Mouse (Mus musculus) kidney, embryonic 14.5 days (tissue): ENCODE data around the gene Plxna2. TPM values are rescaled to one million over a fixed set of nuclear protein-coding genes. Genes with fewer than 3 reads are reported as not detected.

ENCODE experiments used
- ATAC-seq: fragments of 200-750 bp; cut with Nextera tagmentation; 2 replicates; pipeline ENCODE4 v1.8.0; 2017; ENCODE audit warnings: moderate number of reproducible peaks, mild to moderate bottlenecking, moderate TSS enrichment, moderate library complexity; ENCODE audit not compliant: low FRiP score, low TSS enrichment
- H3K27ac ChIP-seq: fragments of 300-500 bp; sonication (generic); 2 replicates; pipeline ENCODE4 v1.5.1; 2014; ENCODE audit warnings: low read depth, mild to moderate bottlenecking, low read length, moderate library complexity, mixed read lengths
- H3K27me3 ChIP-seq: fragments of 300-500 bp; sonication (generic); 2 replicates; pipeline ENCODE4 v1.6.1; 2014; ENCODE audit warnings: mild to moderate bottlenecking, low read length; ENCODE audit not compliant: control insufficient read depth, insufficient read depth
- H3K36me3 ChIP-seq: fragments of 300-500 bp; sonication (generic); 2 replicates; pipeline ENCODE4 v1.6.1; 2014; ENCODE audit warnings: low read length, mixed read lengths; ENCODE audit not compliant: control insufficient read depth, insufficient read depth
- H3K4me1 ChIP-seq: fragments of 300-500 bp; sonication (generic); 2 replicates; pipeline ENCODE4 v1.6.1; 2014; ENCODE audit warnings: low read length, mixed read lengths; ENCODE audit not compliant: control insufficient read depth, insufficient read depth
- H3K4me2 ChIP-seq: fragments of 300-500 bp; sonication (generic); replicated peaks from 2 replicates; pipeline ENCODE4 v1.6.1; 2014; ENCODE audit warnings: low read depth, mild to moderate bottlenecking, low read length
- H3K4me3 ChIP-seq: fragments of 300-500 bp; sonication (generic); 2 replicates; pipeline ENCODE4 v1.5.1; 2014; ENCODE audit warnings: mild to moderate bottlenecking, low read length
- H3K9ac ChIP-seq: fragments of 300-500 bp; sonication (generic); 2 replicates; pipeline ENCODE4 v1.6.1; 2014; ENCODE audit warnings: low read depth, mild to moderate bottlenecking, low read length, moderate library complexity
- H3K9me3 ChIP-seq: fragments of 300-500 bp; sonication (generic); 2 replicates; pipeline ENCODE4 v1.6.1; 2016; ENCODE audit warnings: low read length; ENCODE audit not compliant: control insufficient read depth
- WGBS: fragments of 180-500 bp; shearing (Covaris S2); extraction: QIAGEN DNeasy Blood & Tissue Kit; methylation state at CpG from one replicate; pipeline ENCODE4 v1.1.7; 2014; 5-methylcytosine and 5-hydroxymethylcytosine counted together
- polyA plus RNA-seq: library from polyadenylated mRNA; unstranded; fragments of >200 nt; fragmentation: Nextera tagmentation; extraction: Ambion mirVana; gene quantifications from 2 replicates; pipeline ENCODE4 v1.2.1, GENCODE M21; 2014

Plxna2 gene
- polyA plus RNA-seq, 1 experiment from 2014 or later = 7.4 TPM

- no peaks in the 10 kb centered on the region for H3K27me3 ChIP-seq
- H3K9ac ChIP-seq = no peak overlapping the region
- H3K4me2 ChIP-seq = no peak overlapping the region
- no peaks in the 10 kb centered on the region for H3K9me3 ChIP-seq
- no peak overlapping the region for H3K4me3 ChIP-seq
- no peak overlapping the region for H3K27ac ChIP-seq
- H3K4me1 ChIP-seq = no peaks in the 10 kb centered on the region
- ATAC-seq = no peak
- H3K36me3 ChIP-seq = no peaks in the 10 kb centered on the region
- WGBS = 91% methylated on average over 2 of the region's 2 CpGs
Measured at GRCm38 (mm10) chr1:194734836-194735235, 116.8 kb downstream of the Plxna2 start.

GRCm38 (mm10) chr1:194739894-194740293 is 121.9 kb downstream of the Plxna2 start:
- H3K36me3 ChIP-seq = no peaks in the 10 kb centered on the region
- no peak overlapping the region for H3K9ac ChIP-seq
- no peaks in the 10 kb centered on the region for H3K9me3 ChIP-seq
- no peak overlapping the region for H3K4me3 ChIP-seq
- no peak for ATAC-seq
- no peak overlapping the region for H3K4me2 ChIP-seq
- H3K4me1 ChIP-seq = no peaks in the 10 kb centered on the region
- H3K27me3 ChIP-seq = no peaks in the 10 kb centered on the region
- H3K27ac ChIP-seq = no peak overlapping the region

- Histone ChIP-seq H3K4me1 (no peaks in the 10 kb centered on the region), H3K9me3 (no peaks in the 10 kb centered on the region), H3K27ac (no peak overlapping the region), H3K4me3 (no peak overlapping the region), H3K4me2 (no peak overlapping the region), H3K9ac (no peak overlapping the region), H3K36me3 (no peaks in the 10 kb centered on the region), H3K27me3 (no peaks in the 10 kb centered on the region)
- no peak for ATAC-seq
- 42% methylated on average over 2 of the region's 2 CpGs for WGBS
Measured at GRCm38 (mm10) chr1:194742901-194743422, 124.9 kb downstream of the Plxna2 start.

GRCm38 (mm10) chr1:194745177-194745934 is 127.3 kb downstream of the Plxna2 start:
- 87% methylated on average over 2 of the region's 2 CpGs for whole genome bisulfite sequencing
- Histone ChIP-seq H3K36me3 (no peaks in the 10 kb centered on the region), H3K4me3 (no peak overlapping the region), H3K4me2 (no peak overlapping the region), H3K9me3 (no peaks in the 10 kb centered on the region), H3K4me1 (no peaks in the 10 kb centered on the region), H3K27ac (no peak overlapping the region), H3K9ac (no peak overlapping the region), H3K27me3 (no peaks in the 10 kb centered on the region)
- no peak for ATAC-seq

- peak; percentile 88 for ATAC-seq
- Histone ChIP-seq H3K36me3 (no peaks in the 10 kb centered on the region; the same call in 1 of the 2 replicates), H3K9me3 (no peaks in the 10 kb centered on the region), H3K4me1 (no peaks in the 10 kb centered on the region), H3K4me2 (no peak overlapping the region), H3K27ac (no peak overlapping the region), H3K27me3 (no peaks in the 10 kb centered on the region), H3K9ac (no peak overlapping the region), H3K4me3 (no peak overlapping the region)
- WGBS = 22% methylated on average over 6 of the region's 6 CpGs
Measured at GRCm38 (mm10) chr1:194746332-194747249, 128.6 kb downstream of the Plxna2 start.

- Histone ChIP-seq H3K4me2 (no peak overlapping the region), H3K4me3 (no peak overlapping the region), H3K9ac (no peak overlapping the region), H3K36me3 (no peaks in the 10 kb centered on the region; the same call in 1 of the 2 replicates), H3K9me3 (no peaks in the 10 kb centered on the region), H3K27me3 (no peaks in the 10 kb centered on the region), H3K4me1 (no peaks in the 10 kb centered on the region), H3K27ac (no peak overlapping the region)
- ATAC-seq = no peak
Measured at GRCm38 (mm10) chr1:194747258-194747657, 129.2 kb downstream of the Plxna2 start.

- Histone ChIP-seq H3K27me3 (no peaks in the 10 kb centered on the region), H3K27ac (no peak overlapping the region), H3K4me1 (no peaks in the 10 kb centered on the region), H3K4me2 (no peak overlapping the region), H3K9me3 (no peaks in the 10 kb centered on the region), H3K36me3 (no peaks in the 10 kb centered on the region; the same call in 1 of the 2 replicates), H3K4me3 (no peak overlapping the region), H3K9ac (no peak overlapping the region)
- 0 out of 2 replicates have a peak, but pooled peaks have one; percentile 46 for ATAC-seq
- 49% methylated on average over 2 of the region's 2 CpGs for WGBS
Measured at GRCm38 (mm10) chr1:194753168-194753567, 135.2 kb downstream of the Plxna2 start.

GRCm38 (mm10) chr1:194756001-194756400 is 138.0 kb downstream of the Plxna2 start:
- Histone ChIP-seq H3K9ac (no peak overlapping the region), H3K27me3 (no peaks in the 10 kb centered on the region), H3K27ac (no peak overlapping the region), H3K4me2 (no peak overlapping the region), H3K9me3 (no peaks in the 10 kb centered on the region), H3K36me3 (no peaks in the 10 kb centered on the region; the same call in 1 of the 2 replicates), H3K4me3 (no peak overlapping the region), H3K4me1 (no peaks in the 10 kb centered on the region)
- no peak for ATAC-seq

- 74% methylated on average over 2 of the region's 2 CpGs for WGBS
- no peak overlapping the region for H3K4me3 ChIP-seq
- no peaks in the 10 kb centered on the region for H3K4me1 ChIP-seq
- no peak overlapping the region for H3K27ac ChIP-seq
- no peak for ATAC-seq
- no peak overlapping the region for H3K9ac ChIP-seq
- H3K4me2 ChIP-seq = no peak overlapping the region
- H3K36me3 ChIP-seq = no peaks in the 10 kb centered on the region; the same call in 1 of the 2 replicates
- H3K9me3 ChIP-seq = no peaks in the 10 kb centered on the region
- H3K27me3 ChIP-seq = no peaks in the 10 kb centered on the region
Measured at GRCm38 (mm10) chr1:194756409-194756808, 138.4 kb downstream of the Plxna2 start.
